Mouse (Mus musculus): ENCODE results near the gene Spata31d1c. TPM values are rescaled to one million over a fixed set of nuclear protein-coding genes. Genes with fewer than 3 reads are reported as not detected.

The Spata31d1c gene
- total and polyA plus RNA-seq, 3 experiments: not detected

- H3K36me3 ChIP-seq (replicated peaks in 1 of 2; ENCODE audit: control insufficient read depth in 1 of 2, insufficient read depth in 1 of 2, low read length in 1 of 2): no peaks in the 10 kb centered on the region
- in situ Hi-C loops (cut with MboI; ENCODE audit: low pct_ligation_motif_present, low pct_unique_long_range_greater_than_20kb, low sequenced_read_pairs) (no loop called here), dilution Hi-C loops (cut with MboI; ENCODE audit: extremely low pct_ligation_motif_present, extremely low pct_unique_long_range_greater_than_20kb, low sequenced_read_pairs) (no loop called here)
- TF ChIP-seq JUN (IDR thresholded peaks at IDR 0.05; ENCODE audit: insufficient read depth, low read depth, low read length): no peak
- no peak for TF ChIP-seq UBTF (IDR thresholded peaks at IDR 0.05; ENCODE audit: low read depth, low read length)
- no peak for TF ChIP-seq BHLHE40 (IDR thresholded peaks at IDR 0.05; ENCODE audit: low read depth, low read length)
- no peak for TF ChIP-seq NRF1 (IDR thresholded peaks at IDR 0.05; ENCODE audit: low read depth, low read length)
- TF ChIP-seq GABPA (IDR thresholded peaks at IDR 0.05; ENCODE audit: insufficient replicate concordance, low read depth, low read length): no peak
- no peak within 1 kb of the TSS for H3K4me2 ChIP-seq (ENCODE audit: insufficient read depth, low read depth, poor library complexity, severe bottlenecking)
- no peak within 1 kb of the TSS for H3K9ac ChIP-seq (ENCODE audit: insufficient read depth, low read depth)
- peaks cover 8% of the 10 kb centered on the region for H3K9me3 ChIP-seq (replicated peaks; ENCODE audit: low read length)
- no peak for DNase-seq (ENCODE audit: extremely low read depth)
- no peak within 1 kb of the TSS for H3K4me3 ChIP-seq (replicated peaks in 1 of 3; ENCODE audit: low read depth in 2 of 3, low read length in 2 of 3, poor library complexity in 1 of 3)
- H3K4me1 ChIP-seq (ENCODE audit: control insufficient read depth in 1 of 2, insufficient read depth in 2 of 2): no peaks in the 10 kb centered on the region
- no peaks in the 10 kb centered on the region for H3K27me3 ChIP-seq (replicated peaks)
- H3K27ac ChIP-seq (ENCODE audit: insufficient read depth, low read depth): no peak within 1 kb of the TSS
- H3K79me2 ChIP-seq (replicated peaks; ENCODE audit: control insufficient read depth, extremely low read depth, insufficient read depth, poor library complexity, severe bottlenecking): no peaks in the 10 kb centered on the region
Observed at GRCm38 (mm10) chr13:65052660-65053059, 19.8 kb downstream of the Spata31d1c start, which contains the start of gene Prss47. Prss47 (minus strand) TSS chr13:65052760.

GRCm38 (mm10) chr13:65069969-65070368 lies 37.1 kb downstream of the Spata31d1c start:
- no peaks in the 10 kb centered on the region for H3K27me3 ChIP-seq (replicated peaks)
- in situ Hi-C loops (cut with MboI; ENCODE audit: low pct_ligation_motif_present, low pct_unique_long_range_greater_than_20kb, low sequenced_read_pairs): no loop called here
- H3K36me3 ChIP-seq (replicated peaks in 1 of 2; ENCODE audit: control insufficient read depth in 1 of 2, insufficient read depth in 1 of 2, low read length in 1 of 2): peaks cover 15 to 50% of the 10 kb centered on the region in 2 experiments
- H3K9me3 ChIP-seq (replicated peaks; ENCODE audit: low read length): no peaks in the 10 kb centered on the region
- no peaks in the 10 kb centered on the region for H3K79me2 ChIP-seq (replicated peaks; ENCODE audit: control insufficient read depth, extremely low read depth, insufficient read depth, poor library complexity, severe bottlenecking)
- dilution Hi-C loops (cut with MboI; ENCODE audit: extremely low pct_ligation_motif_present, extremely low pct_unique_long_range_greater_than_20kb, low sequenced_read_pairs): no loop called here
- H3K4me3 ChIP-seq (replicated peaks in 1 of 3; ENCODE audit: low read depth in 2 of 3, low read length in 2 of 3, poor library complexity in 1 of 3): no peak overlapping the region
- H3K9ac ChIP-seq (ENCODE audit: insufficient read depth, low read depth): no peak overlapping the region
- no peak overlapping the region for H3K27ac ChIP-seq (ENCODE audit: insufficient read depth, low read depth)
- no peaks in the 10 kb centered on the region for H3K4me1 ChIP-seq (ENCODE audit: control insufficient read depth in 1 of 2, insufficient read depth in 2 of 2)
- no peak for DNase-seq (ENCODE audit: extremely low read depth)
- TF ChIP-seq TBP (conservative IDR thresholded peaks at IDR 0.05; ENCODE audit: low read depth, low read length): no peak
- TF ChIP-seq CHD2 (IDR thresholded peaks at IDR 0.05; ENCODE audit: low read length): no peak
- no peak for TF ChIP-seq ZKSCAN1 (IDR thresholded peaks at IDR 0.05; ENCODE audit: borderline replicate concordance, low read depth, low read length)
- TF ChIP-seq USF2 (conservative IDR thresholded peaks at IDR 0.05; ENCODE audit: low read depth, low read length): no peak
- TF ChIP-seq RCOR1 (conservative IDR thresholded peaks at IDR 0.05; ENCODE audit: low read depth, low read length): no peak
- TF ChIP-seq ZNF384 (IDR thresholded peaks at IDR 0.05; ENCODE audit: low read depth, low read length): no peak
- no peak for TF ChIP-seq BHLHE40 (IDR thresholded peaks at IDR 0.05; ENCODE audit: low read depth, low read length)
- TF ChIP-seq UBTF (IDR thresholded peaks at IDR 0.05; ENCODE audit: low read depth, low read length): no peak
- no peak for TF ChIP-seq POLR2A (IDR thresholded peaks at IDR 0.05; ENCODE audit: low read depth, low read length)
- no peak for TF ChIP-seq GABPA (IDR thresholded peaks at IDR 0.05; ENCODE audit: insufficient replicate concordance, low read depth, low read length)
- no peak for TF ChIP-seq JUN (IDR thresholded peaks at IDR 0.05; ENCODE audit: insufficient read depth, low read depth, low read length)
- no peak for TF ChIP-seq NELFE (IDR thresholded peaks at IDR 0.05; ENCODE audit: low read depth, low read length)
- H3K4me2 ChIP-seq (ENCODE audit: insufficient read depth, low read depth, poor library complexity, severe bottlenecking): no peak overlapping the region

Other genes with a start within 250 kb of the Spata31d1c start
- gene Cntnap3, start 129.1 kb upstream of the Spata31d1c start, total RNA-seq (2012; rRNA removed): not detected in 2 replicates
- not detected in 2 replicates for gene Cntnap3, start 129.1 kb upstream of the Spata31d1c start, total RNA-seq (2014; rRNA removed)
- gene Cntnap3, start 129.1 kb upstream of the Spata31d1c start, polyA plus RNA-seq (2012; ENCODE audit: insufficient read length, low read depth): not detected in 2 replicates
- gene Spata31, start 115.7 kb upstream of the Spata31d1c start, total RNA-seq (2012; rRNA removed): not detected in 2 replicates
- not detected in 2 replicates for gene Spata31, start 115.7 kb upstream of the Spata31d1c start, total RNA-seq (2014; rRNA removed)
- not detected in 2 replicates for gene Spata31, start 115.7 kb upstream of the Spata31d1c start, polyA plus RNA-seq (2012; ENCODE audit: insufficient read length, low read depth)
- gene Prss47, start 19.7 kb downstream of the Spata31d1c start, total RNA-seq (2012; rRNA removed): not detected in 2 replicates
- gene Prss47, start 19.7 kb downstream of the Spata31d1c start, total RNA-seq (2014; rRNA removed): not detected in 2 replicates
- gene Prss47, start 19.7 kb downstream of the Spata31d1c start, polyA plus RNA-seq (2012; ENCODE audit: insufficient read length, low read depth): not detected in 2 replicates
- 26.1 and 28.0 TPM in 2 replicates for gene Mfsd14b, start 79.9 kb downstream of the Spata31d1c start, total RNA-seq (2012; rRNA removed)
- 51.5 and 54.3 TPM in 2 replicates for gene Mfsd14b, start 79.9 kb downstream of the Spata31d1c start, total RNA-seq (2014; rRNA removed)
- gene Mfsd14b, start 79.9 kb downstream of the Spata31d1c start, polyA plus RNA-seq (2012; ENCODE audit: insufficient read length, low read depth): 20.1 and 25.5 TPM in 2 replicates
- gene Olfr465-ps1, start 105.0 kb downstream of the Spata31d1c start, total RNA-seq (2012; rRNA removed): not detected in 2 replicates
- gene Olfr465-ps1, start 105.0 kb downstream of the Spata31d1c start, total RNA-seq (2014; rRNA removed): not detected in 2 replicates
- gene Olfr465-ps1, start 105.0 kb downstream of the Spata31d1c start, polyA plus RNA-seq (2012; ENCODE audit: insufficient read length, low read depth): not detected in 2 replicates
- not detected in 2 replicates for gene Olfr466, start 117.2 kb downstream of the Spata31d1c start, total RNA-seq (2012; rRNA removed)
- gene Olfr466, start 117.2 kb downstream of the Spata31d1c start, total RNA-seq (2014; rRNA removed): not detected in 2 replicates
- not detected in 2 replicates for gene Olfr466, start 117.2 kb downstream of the Spata31d1c start, polyA plus RNA-seq (2012; ENCODE audit: insufficient read length, low read depth)
- gene Nlrp4f, start 172.9 kb downstream of the Spata31d1c start, total RNA-seq (2012; rRNA removed): not detected in 2 replicates
- gene Nlrp4f, start 172.9 kb downstream of the Spata31d1c start, total RNA-seq (2014; rRNA removed): not detected in 2 replicates
- 0.10 and 0.46 TPM in 2 replicates for gene Nlrp4f, start 172.9 kb downstream of the Spata31d1c start, polyA plus RNA-seq (2012; ENCODE audit: insufficient read length, low read depth)
- gene Gm10775, start 226.5 kb downstream of the Spata31d1c start, total RNA-seq (2012; rRNA removed): not detected in 2 replicates
- gene Gm10775, start 226.5 kb downstream of the Spata31d1c start, total RNA-seq (2014; rRNA removed): not detected in 2 replicates
- gene Gm10775, start 226.5 kb downstream of the Spata31d1c start, polyA plus RNA-seq (2012; ENCODE audit: insufficient read length, low read depth): not detected in 2 replicates
- gene Zfp369, start 245.8 kb downstream of the Spata31d1c start, total RNA-seq (2012; rRNA removed): 11.1 and 12.6 TPM in 2 replicates
- 9.9 and 10.3 TPM in 2 replicates for gene Zfp369, start 245.8 kb downstream of the Spata31d1c start, total RNA-seq (2014; rRNA removed)
- 6.4 and 8.4 TPM in 2 replicates for gene Zfp369, start 245.8 kb downstream of the Spata31d1c start, polyA plus RNA-seq (2012; ENCODE audit: insufficient read length, low read depth)